Mouse (Mus musculus): Measurements from ENCODE around the gene Wfdc18.

The Wfdc18 gene

GRCm38 (mm10) chr11:83708715-83709114 lies at the start of gene Wfdc18:
Gene Wfdc18 (plus strand): TSS chr11:83709015.
- no peak for TF ChIP-seq GATA4 (IDR thresholded peaks at IDR 0.05; ENCODE audit: insufficient replicate concordance, low read length)

- no peak for TF ChIP-seq GATA4 (IDR thresholded peaks at IDR 0.05; ENCODE audit: insufficient replicate concordance, low read length)
Observed at GRCm38 (mm10) chr11:83662204-83662603, 46.6 kb upstream of the Wfdc18 start, which contains the start of gene Ccl4. Gene Ccl4 (plus strand): TSS chr11:83662584.

GRCm38 (mm10) chr11:83663532-83663931 lies 45.3 kb upstream of the Wfdc18 start:
- TF ChIP-seq GATA4 (IDR thresholded peaks at IDR 0.05; ENCODE audit: insufficient replicate concordance, low read length): no peak

GRCm38 (mm10) chr11:83671743-83672142 lies 37.1 kb upstream of the Wfdc18 start:
- no peak for TF ChIP-seq GATA4 (IDR thresholded peaks at IDR 0.05; ENCODE audit: insufficient replicate concordance, low read length)

GRCm38 (mm10) chr11:83675665-83676064 lies 33.1 kb upstream of the Wfdc18 start:
- no peak for TF ChIP-seq GATA4 (IDR thresholded peaks at IDR 0.05; ENCODE audit: insufficient replicate concordance, low read length)

- no peak for TF ChIP-seq GATA4 (IDR thresholded peaks at IDR 0.05; ENCODE audit: insufficient replicate concordance, low read length)
Observed at GRCm38 (mm10) chr11:83689918-83690317, 18.9 kb upstream of the Wfdc18 start.

- TF ChIP-seq GATA4 (IDR thresholded peaks at IDR 0.05; ENCODE audit: insufficient replicate concordance, low read length): no peak
Observed at GRCm38 (mm10) chr11:83692008-83692407, 16.8 kb upstream of the Wfdc18 start.

- no peak for TF ChIP-seq GATA4 (IDR thresholded peaks at IDR 0.05; ENCODE audit: insufficient replicate concordance, low read length)
Observed at GRCm38 (mm10) chr11:83703705-83704104, 5.1 kb upstream of the Wfdc18 start, which contains the start of gene Wfdc17. Gene Wfdc17 (plus strand): TSS chr11:83703991.

GRCm38 (mm10) chr11:83709683-83710082 lies 868 bp downstream of the Wfdc18 start:
- no peak for TF ChIP-seq GATA4 (IDR thresholded peaks at IDR 0.05; ENCODE audit: insufficient replicate concordance, low read length)

- no peak for TF ChIP-seq GATA4 (IDR thresholded peaks at IDR 0.05; ENCODE audit: insufficient replicate concordance, low read length)
Observed at GRCm38 (mm10) chr11:83712671-83713070, 3.9 kb downstream of the Wfdc18 start.

GRCm38 (mm10) chr11:83713925-83714324 lies 5.1 kb downstream of the Wfdc18 start:
- TF ChIP-seq GATA4 (IDR thresholded peaks at IDR 0.05; ENCODE audit: insufficient replicate concordance, low read length): no peak

- no peak for TF ChIP-seq GATA4 (IDR thresholded peaks at IDR 0.05; ENCODE audit: insufficient replicate concordance, low read length)
Observed at GRCm38 (mm10) chr11:83717042-83717665, 8.3 kb downstream of the Wfdc18 start.

- no peak for TF ChIP-seq GATA4 (IDR thresholded peaks at IDR 0.05; ENCODE audit: insufficient replicate concordance, low read length)
Observed at GRCm38 (mm10) chr11:83720766-83721165, 12.0 kb downstream of the Wfdc18 start.

- TF ChIP-seq GATA4 (IDR thresholded peaks at IDR 0.05; ENCODE audit: insufficient replicate concordance, low read length): no peak
Observed at GRCm38 (mm10) chr11:83728757-83729432, 20.1 kb downstream of the Wfdc18 start.

- no peak for TF ChIP-seq GATA4 (IDR thresholded peaks at IDR 0.05; ENCODE audit: insufficient replicate concordance, low read length)
Observed at GRCm38 (mm10) chr11:83731116-83731515, 22.3 kb downstream of the Wfdc18 start.

- no peak for TF ChIP-seq GATA4 (IDR thresholded peaks at IDR 0.05; ENCODE audit: insufficient replicate concordance, low read length)
Observed at GRCm38 (mm10) chr11:83733071-83733640, 24.3 kb downstream of the Wfdc18 start.

Data from liver, adult (tissue).